Mouse (Mus musculus) frontal cortex, adult 2 months (tissue): ENCODE measurements around the gene Mrrf. TPM values are rescaled to one million over a fixed set of nuclear protein-coding genes. Genes with fewer than 3 reads are reported as not detected.

Source experiments
- DNase-seq, 2 experiments: peaks; one replicate each; pipeline ENCODE4 v3.0.0; 2022; ENCODE audit warnings: low spot score in 1 of 2; ENCODE audit errors: extremely low spot score in 1 of 2
- polyA plus RNA-seq: library from polyadenylated mRNA; depleted of rRNA; stranded (reverse); fragments of >200 nt; gene quantifications from 2 replicates; pipeline ENCODE4 v1.2.3, GENCODE M21; 2012; rRNA removed

Mrrf gene
- polyA plus RNA-seq, 1 experiment = 18.7 TPM

DNA sequence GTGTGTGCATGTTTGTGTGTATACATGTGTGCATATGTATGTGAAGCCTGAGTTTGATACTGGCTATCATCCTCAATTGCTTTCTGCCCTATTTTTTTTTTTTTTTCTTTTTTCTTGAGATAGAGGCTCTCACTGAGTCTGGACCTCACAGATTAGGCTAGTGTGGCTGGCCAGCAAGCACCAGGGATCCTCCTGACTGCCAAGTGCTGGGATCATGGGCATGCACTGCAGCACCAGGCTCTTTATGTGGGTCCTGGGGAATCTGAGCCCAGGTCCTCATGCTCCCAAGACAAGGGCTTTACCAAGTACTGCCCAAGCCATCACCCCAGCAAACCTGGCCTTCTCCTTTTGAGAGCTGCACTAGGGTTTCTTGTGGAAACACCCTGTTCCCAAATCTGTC lies 87.2 kb downstream of the Mrrf start:
- DNase-seq = no peak

DNA sequence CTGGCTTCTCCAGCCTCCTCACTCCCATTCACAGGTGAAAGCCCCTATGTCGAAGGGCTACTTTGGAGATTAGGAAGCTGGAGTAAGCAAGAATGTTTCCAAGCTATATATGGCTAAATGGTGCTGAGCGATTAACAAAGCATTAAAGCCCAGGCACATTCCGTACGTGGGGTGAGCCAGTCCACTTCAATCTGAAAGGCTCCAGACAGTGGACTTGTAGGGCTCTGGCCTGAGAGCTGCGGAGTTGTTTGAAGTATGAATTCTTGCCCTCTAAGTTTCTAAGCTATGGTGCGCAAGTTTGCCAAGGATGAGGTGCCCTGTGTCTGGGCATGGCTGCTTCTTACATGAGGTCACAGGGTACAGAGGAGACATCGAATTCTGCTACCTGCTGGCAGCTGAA lies 88.0 kb downstream of the Mrrf start:
- no peak for DNase-seq

DNA sequence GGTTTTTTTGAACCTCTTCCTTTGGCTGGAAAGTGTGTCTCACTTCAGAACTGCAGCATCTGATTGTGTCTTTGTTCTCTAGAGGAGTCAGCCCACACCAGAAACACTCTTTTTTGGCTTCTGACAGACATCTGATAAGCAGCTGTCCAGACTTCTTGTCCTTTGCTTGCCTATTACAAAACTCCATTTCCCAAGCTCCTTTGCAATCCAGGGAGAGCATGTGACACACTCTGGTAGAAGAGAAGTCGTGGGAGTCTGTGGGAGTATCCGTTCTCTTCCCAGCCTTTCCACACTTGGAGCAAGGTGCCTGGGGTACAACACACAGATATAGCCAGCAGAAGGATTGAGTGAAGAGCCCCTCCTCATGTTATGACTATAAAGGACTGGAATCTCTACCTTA lies 88.4 kb downstream of the Mrrf start:
- no peak for DNase-seq

DNA sequence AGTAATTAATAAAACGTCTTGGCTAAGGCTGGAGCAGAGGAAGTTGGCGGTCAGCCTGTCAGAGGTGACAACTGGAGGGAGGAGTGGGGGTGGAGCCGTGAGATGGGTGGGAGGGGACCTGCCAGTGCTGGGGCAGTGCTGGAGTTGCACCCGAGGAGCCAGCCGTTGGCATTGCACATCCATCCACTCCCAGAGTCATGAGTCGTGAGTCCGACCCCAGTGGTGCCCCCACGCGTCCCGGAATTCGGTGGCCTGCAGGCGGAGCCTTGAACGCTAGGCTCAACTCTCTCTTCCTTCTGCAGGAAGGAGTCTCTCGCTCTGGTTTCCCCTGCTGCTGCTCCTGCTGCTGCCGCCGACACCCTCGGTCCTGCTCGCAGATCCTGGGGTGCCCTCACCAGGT lies 94.2 kb downstream of the Mrrf start, which contains the start of gene Ptgs1:
Ptgs1 (plus strand) TSS at position 61 of the 400 bp plus-strand sequence.
- peak in 1 of 2 experiments; percentile 27 for DNase-seq

DNA sequence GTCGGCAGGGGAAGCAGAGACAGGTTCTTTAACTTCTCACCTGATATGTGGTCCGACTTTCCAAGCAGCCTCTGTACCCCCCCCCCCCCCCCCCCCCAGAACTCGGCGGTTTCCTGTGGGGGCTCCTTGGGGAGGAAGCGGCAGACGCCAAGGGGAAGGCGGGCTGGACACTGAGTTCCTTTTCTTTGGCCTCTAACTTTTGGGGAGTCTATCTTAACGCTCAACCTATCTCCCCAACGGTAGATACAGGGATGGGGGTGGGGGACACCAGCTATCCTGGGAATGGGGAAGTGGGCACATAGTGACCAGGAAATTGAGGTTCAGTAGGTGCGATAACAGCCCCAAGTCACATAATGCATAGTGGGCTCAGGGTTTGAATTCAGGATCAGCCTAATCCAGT lies 94.8 kb downstream of the Mrrf start:
- no peak for DNase-seq

DNA sequence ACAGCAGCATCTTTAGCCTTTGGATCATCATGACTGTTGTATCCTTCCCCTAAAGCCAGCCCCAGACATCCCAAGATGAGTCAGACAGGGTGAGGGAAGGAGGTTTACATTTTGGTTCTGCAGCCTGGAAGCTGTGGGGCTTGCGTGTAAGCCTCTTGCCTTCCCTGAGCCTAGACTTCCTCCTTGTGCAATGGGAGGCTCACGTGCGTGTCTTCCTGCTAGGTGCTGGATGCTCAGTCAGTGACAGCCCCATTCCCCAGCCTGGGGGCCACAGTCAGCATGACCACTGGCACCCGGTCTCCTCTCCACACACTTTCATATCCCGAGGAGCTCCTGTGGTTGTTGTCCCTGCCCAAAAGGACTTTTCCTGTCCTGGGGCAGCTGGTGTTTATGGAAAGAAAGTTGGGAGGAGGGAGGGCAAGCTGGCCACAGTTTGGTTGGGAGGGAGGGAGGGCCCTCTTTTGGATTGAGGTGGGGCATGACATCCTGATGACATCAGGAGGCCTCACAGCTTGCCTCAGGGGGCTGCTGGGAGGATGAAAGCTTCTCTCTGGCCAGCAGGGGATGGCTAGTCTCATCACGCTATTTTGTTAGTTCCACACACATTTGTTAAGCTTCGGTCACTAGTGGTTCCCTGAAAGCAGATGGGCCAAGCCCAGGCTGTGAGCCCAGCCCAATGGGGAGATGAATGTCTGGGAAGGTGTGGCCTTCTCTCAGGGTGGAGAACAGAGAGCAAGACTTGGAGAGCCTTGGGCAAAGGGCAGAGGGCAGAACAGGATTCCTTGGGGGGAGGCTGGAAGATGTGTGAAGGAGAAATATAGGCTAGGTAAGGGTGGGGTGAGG lies 98.6 kb downstream of the Mrrf start:
- no peak for DNase-seq

DNA sequence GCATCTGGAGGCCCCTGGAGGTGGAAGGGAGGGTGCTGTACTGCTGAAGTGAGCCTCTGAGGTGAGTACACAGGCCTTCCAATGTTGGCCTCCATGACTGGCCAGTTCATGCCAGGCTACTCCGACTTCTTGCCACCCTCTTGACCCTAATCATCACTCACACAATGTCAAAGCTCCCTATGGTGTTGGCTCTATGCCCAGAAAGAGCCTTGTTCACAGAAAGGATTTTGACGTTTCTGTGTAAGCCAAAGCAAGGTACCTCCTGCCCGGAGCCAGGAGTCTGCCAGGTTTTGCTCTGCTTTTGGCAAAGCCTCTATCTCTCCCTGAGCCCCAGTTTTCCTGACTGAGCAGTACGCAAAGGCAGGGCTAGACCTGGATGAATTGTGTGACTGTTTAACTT lies 99.7 kb downstream of the Mrrf start:
- DNase-seq = no peak

DNA sequence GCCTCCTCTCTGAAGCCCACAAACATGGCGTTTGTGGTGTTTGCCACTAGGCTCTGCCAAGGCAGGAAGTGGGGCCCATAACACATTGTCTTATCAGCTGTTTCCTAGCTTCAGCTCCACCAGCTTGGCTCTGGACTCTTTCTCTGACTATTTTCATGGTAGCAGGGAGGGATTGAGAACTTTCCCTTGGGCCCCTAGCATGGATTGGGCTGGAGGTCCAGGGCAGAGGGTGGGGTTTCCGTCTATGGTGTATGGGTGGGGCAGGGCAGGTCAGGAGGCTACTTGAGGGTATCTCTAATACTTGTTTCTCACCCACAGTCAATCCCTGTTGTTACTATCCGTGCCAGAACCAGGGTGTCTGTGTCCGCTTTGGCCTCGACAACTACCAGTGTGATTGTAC lies 100.7 kb downstream of the Mrrf start:
- no peak for DNase-seq

DNA sequence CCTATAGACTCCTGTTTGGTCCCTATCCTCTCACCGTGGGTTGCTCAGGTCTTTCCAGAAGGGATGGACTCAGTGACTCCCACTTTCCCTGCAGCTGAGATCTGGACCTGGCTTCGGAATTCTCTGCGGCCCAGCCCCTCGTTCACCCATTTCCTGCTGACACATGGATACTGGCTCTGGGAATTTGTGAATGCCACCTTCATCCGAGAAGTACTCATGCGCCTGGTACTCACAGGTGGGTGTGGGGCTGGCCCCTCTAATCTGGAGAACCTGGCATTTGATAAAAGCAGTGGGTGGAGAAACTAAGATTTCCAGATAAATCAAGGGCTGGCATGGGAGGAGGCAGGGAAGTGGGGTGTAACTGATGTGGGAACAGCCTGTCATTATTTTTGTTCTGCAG lies 101.4 kb downstream of the Mrrf start:
- DNase-seq = no peak

DNA sequence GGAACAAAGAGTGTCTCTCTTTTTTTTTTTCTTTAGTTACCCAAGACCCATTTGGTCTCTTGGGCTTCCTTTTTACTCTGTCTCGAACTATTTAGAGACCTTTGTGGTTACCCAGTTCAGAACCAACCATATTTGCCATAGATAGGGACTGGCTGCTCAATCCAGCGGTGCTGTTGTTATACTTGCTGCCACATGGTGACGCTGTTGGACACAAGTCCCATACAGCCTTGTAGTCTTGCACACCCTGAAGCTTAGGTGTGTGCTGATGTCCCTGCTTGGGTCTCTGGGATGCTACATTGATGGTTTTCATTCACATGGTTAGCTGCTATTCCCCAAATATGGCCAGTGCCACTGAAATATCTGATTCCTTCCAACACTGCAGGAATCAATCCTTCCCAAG lies 102.3 kb downstream of the Mrrf start:
- DNase-seq = no peak

DNA sequence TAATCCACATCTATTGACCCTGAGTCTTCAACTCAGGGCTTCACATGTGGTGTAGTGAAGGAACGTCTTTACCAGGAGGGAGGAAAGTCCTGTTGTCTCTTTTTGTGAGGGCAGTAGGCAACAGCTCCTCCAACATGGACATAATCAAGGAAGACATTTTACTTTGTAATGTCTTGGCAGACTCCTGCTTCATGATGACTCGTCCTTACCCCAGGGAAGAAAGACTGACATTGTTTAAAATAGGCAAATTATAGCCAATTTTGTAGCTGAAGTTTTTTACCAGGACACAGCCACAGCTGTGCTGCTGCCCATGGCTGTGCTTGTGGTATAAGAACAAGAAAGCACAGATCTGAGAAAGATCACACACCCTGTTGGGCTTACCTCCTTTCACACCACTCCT lies 102.8 kb downstream of the Mrrf start:
- DNase-seq = no peak

Other genes with a start within 250 kb of the Mrrf start
- 24.8 and 25.6 TPM in 2 replicates for gene Ttll11, start 156.5 kb upstream of the Mrrf start, polyA plus RNA-seq
- gene Ndufa8, start 87.0 kb upstream of the Mrrf start, polyA plus RNA-seq = 216 and 220 TPM in 2 replicates
- gene Morn5, start 86.9 kb upstream of the Mrrf start, polyA plus RNA-seq = 1.5 and 2.6 TPM in 2 replicates
- 4.9 and 6.8 TPM in 2 replicates for gene Lhx6, start 31.0 kb upstream of the Mrrf start, polyA plus RNA-seq
- 52.4 and 55.6 TPM in 2 replicates for gene Rbm18, start 384 bp downstream of the Mrrf start, polyA plus RNA-seq
- gene Ptgs1, start 94.0 kb downstream of the Mrrf start, polyA plus RNA-seq = 14.1 and 16.0 TPM in 2 replicates
- gene Olfr338, start 237.1 kb downstream of the Mrrf start, polyA plus RNA-seq = 0.02 TPM in 1 of 2 replicates, not detected in the other